Mouse (Mus musculus) erythroblast, adult 5-6 weeks (primary cell): Measurements from ENCODE around the gene Mapt. TPM values are rescaled to one million over a fixed set of nuclear protein-coding genes. Genes with fewer than 3 reads are reported as not detected.

Experiments
- ATAC-seq: replicated peaks from 2 replicates; pipeline ENCODE4 v1.8.0; 2016; ENCODE audit warnings: moderate number of reproducible peaks, mild to moderate bottlenecking, moderate TSS enrichment, inconsistent platforms; ENCODE audit not compliant: poor library complexity, low FRiP score, severe bottlenecking
- total RNA-seq, 2 experiments: library from RNA; stranded (forward) in 1 of 2; stranded (reverse) in 1 of 2; fragments of 150-400 nt in 1 of 2; fragments of 200-764, 138-1000 nt in 1 of 2; gene quantifications; 2 replicates each; pipeline versions ENCODE4 v1.2.3 to v1.2.4; 2015 to 2017; ENCODE audit warnings: low replicate concordance in 2 of 2

Gene Mapt
- total RNA-seq, 2 experiments from 2014 or later, result not detected

- ATAC-seq, result no peak
These were observed 115.7 kb downstream of the Mapt start for GRCm38 (mm10) chr11:104346931-104347330.

GRCm38 (mm10) chr11:104361790-104362189, 130.6 kb downstream of the Mapt start:
- no peak for ATAC-seq

- ATAC-seq, result no peak
These were observed 131.5 kb downstream of the Mapt start for GRCm38 (mm10) chr11:104362704-104363103.

GRCm38 (mm10) chr11:104363823-104364600, 132.8 kb downstream of the Mapt start:
- ATAC-seq, result no peak

GRCm38 (mm10) chr11:104367486-104368190, 136.4 kb downstream of the Mapt start:
- no peak for ATAC-seq

- no peak for ATAC-seq
These were observed 145.1 kb downstream of the Mapt start for GRCm38 (mm10) chr11:104376291-104376690.

- 0 out of 2 replicates have a peak, but pooled peaks have one; percentile 62 for ATAC-seq
These were observed 148.4 kb downstream of the Mapt start for GRCm38 (mm10) chr11:104379635-104380034.

Other genes with a start within 250 kb of the Mapt start
- gene Crhr1, start 98.5 kb upstream of the Mapt start, total RNA-seq (2015; ENCODE audit: low replicate concordance), result not detected in 2 replicates
- not detected in 2 replicates for gene Crhr1, start 98.5 kb upstream of the Mapt start, total RNA-seq (2017; ENCODE audit: low replicate concordance)
- not detected in 2 replicates for gene Sppl2c, start 45.1 kb upstream of the Mapt start, total RNA-seq (2015; ENCODE audit: low replicate concordance)
- not detected in 2 replicates for gene Sppl2c, start 45.1 kb upstream of the Mapt start, total RNA-seq (2017; ENCODE audit: low replicate concordance)
- gene Kansl1, start 237.5 kb downstream of the Mapt start, total RNA-seq (2015; ENCODE audit: low replicate concordance), result 20.8 and 25.1 TPM in 2 replicates
- gene Kansl1, start 237.5 kb downstream of the Mapt start, total RNA-seq (2017; ENCODE audit: low replicate concordance), result 20.6 TPM in 2 replicates